Mouse (Mus musculus) cerebellum, postnatal 10 days (tissue): ENCODE results near the gene Dhfr.
A peak's percentile ranks its signal among the peaks of the same experiment; 100 is the strongest.
"Not testable (repeated sequence)": the region's sequence is repeated elsewhere in the genome, so short reads cannot be mapped to it uniquely, and the experiment has no call there.

Experiments used
- DNase-seq, 2 experiments: peaks; one replicate each; pipeline ENCODE4 v3.0.0; 2021; ENCODE audit warnings: mixed read lengths in 2 of 2

Gene Dhfr

DNA sequence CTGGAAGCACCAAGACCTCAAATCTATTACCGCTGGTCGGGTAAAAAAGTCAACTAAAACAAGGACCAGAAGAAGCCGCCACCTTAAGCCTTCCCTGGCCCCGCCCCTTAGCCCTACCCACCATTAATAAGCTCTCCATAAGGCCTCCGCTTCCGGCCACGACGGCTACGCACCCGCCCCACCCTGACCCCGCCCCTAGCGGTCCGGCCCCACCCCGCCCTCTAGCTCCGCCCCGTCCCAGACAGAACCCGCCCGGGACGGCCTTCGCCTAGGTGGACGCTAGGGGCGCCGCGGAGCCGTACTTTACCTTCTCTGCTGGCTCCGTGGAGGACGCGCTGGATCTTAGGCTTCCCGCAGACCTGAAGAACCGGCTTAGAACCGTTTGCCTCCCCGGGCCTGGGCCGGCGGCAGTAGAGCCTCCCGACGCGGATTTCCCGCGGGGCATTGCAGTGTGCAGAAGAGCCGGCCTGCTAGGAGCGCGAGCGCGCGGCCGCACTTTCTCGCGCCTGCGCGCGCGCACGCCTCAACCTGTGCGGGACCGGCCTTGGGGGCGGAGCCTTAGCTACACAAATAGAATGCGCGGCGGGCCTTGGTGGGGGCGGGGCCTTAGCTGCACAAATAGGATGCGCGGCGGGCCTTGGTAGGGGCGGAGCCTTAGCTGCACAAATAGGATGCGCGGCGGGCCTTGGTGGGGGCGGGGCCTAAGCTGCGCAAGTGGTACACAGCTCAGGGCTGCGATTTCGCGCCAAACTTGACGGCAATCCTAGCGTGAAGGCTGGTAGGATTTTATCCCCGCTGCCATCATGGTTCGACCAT is at the start of gene Dhfr, which contains the start of gene Msh3:
Dhfr (plus strand) TSS at position 271 of the 816 bp plus-strand sequence.
Msh3 (minus strand) TSS at position 548 of the 816 bp plus-strand sequence.
- DNase-seq, result peak; percentile 99

DNA sequence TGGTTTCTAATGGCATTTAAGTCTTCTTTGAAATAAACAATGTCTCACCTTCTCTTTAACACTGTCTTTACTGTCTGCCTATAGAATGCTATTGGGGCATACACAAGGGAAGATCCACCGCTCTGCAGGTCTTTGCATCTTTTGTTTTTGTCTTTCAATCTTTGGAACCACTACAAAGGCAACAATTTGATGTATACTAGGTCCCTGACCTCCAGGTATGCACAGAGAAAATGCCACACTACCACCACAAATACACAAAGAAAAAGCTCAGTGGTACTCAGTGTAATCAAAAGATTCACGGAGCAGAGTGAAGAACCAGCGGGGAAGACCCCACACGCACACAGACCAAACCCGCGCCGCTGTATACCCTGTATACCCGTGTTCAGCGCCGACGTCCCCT is 48.8 kb upstream of the Dhfr start, which contains the start of gene Gm20379:
Gm20379 (plus strand) TSS at position 301 of the 400 bp plus-strand sequence.
- DNase-seq, result no peak

DNA sequence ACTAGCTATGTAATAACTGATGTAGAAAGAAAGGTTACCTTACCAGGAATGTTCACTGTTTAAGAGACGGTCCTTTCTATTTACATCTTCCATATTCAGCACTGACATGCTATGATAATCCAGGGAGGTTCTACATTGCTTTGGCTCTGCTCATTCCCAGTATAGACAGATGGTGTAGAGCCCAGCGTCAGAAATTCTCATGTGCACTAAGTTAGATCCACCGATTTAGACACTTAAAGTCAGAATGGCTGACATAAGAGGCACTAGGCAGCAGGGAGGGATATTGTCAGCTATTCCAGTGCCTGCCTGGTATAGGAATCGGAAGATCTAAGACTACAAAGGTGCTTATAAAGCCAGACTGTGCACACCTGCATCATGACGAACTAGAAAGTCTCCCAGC is 39.9 kb upstream of the Dhfr start:
- no peak for DNase-seq

DNA sequence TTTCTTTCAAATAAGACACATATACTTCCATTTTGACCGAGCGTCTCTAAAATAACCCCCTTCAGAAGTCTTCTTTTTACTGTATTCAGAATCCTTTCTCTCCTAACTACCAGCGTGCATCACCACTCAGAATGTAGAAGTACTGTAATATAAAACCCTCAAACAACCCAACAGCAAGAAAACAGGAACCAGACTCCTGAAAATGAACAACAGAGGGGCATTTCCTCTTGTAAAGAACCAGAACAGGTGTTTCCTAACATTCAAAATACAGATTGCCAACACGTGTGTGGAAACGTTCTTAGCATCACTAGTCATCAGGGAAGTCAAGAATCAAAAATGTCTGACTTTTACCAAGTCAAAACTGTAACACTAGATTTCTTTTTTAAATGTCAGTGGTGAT is 33.8 kb upstream of the Dhfr start:
- no peak for DNase-seq

DNA sequence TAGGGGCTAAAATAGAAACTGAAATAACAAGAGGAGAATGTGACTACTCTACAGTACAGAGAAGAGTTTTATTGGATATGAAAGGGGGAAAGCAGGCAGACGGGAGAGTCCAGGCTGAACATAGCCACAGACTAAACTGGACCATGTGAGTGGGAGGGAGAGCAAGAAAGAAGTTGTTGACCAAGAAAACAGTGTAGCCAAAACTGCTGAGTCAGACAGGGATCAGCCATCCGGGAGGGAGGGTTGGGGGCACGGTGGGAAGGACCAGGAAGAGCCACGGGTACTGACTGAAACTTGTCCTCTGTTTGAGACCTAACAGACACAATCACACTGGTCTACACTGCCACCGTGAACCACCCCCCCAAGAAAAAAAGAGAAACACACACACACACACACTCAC is 28.5 kb upstream of the Dhfr start:
- DNase-seq, result no peak

DNA sequence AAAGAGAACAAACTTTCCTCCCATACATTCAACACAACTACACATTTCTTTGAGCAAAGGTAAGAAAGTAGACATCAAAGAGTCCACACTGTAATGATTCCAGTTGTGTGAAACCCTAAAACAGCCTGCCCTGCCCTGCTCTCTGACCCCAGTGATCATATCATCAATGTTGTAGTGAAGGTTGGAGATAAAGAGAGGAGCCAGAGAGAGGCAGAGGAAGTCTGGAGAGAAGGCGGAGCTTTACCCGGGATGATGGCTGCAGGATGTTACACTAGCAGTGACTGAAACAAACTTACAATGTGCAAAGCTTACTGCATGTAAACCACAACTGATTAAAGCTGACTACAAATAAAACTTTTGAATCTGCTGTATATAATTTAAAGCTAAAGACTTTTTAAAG is 26.5 kb upstream of the Dhfr start:
- DNase-seq, result no peak

DNA sequence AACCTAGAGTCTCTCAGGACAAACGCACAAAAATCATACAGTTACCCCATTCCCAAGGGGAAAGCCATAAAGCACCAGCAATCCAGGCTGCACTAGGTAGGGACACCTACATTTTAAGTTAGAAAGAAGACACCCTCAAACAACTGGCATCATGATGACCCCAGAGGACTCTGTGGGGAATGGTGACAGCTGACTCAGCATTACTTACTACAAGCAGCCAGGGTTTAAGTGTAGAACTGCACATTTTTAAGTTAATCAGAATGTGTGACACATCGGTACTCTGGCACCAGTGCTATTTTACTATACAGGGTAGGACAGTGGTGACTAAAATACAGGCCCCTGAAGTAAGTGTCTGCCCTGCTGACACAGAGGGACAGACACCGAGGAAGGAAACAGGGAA is 23.9 kb upstream of the Dhfr start:
- no peak for DNase-seq

DNA sequence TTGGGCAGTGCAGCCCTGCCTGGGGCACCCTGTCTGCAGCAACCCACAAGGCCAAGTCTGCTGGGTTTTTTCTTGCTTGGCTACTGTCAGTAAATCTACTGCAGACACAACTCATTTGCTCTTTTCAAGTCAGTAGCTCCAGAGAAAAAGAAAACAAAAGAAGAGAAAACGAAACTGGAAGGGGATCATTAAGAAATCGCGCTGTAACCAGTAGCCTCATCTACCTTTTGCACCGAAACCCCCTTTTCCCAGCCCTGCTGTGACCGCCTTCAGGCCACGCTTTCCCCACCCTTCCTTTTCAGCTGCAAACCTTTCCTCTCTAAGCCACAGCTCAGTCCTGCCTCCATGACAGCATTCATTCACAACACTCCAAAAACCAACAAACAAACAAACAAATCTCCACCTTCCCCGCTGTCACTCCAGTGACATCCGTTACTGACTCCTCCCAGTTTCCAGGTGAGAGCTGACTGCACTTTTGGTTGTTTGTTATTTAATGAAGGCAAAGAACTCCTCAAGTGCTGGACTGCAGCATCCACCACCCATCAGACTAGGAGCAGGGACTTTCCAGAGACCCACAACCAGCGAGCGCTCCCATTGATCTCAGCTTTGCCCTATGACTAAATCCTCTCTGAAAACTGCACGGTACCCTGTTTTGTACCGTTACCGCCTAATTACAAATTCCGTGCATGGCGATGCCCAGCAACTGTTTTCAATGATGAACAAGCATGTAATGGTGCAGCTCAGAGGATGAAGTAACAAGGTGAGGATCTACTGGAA is 22.2 kb upstream of the Dhfr start:
- no peak for DNase-seq

DNA sequence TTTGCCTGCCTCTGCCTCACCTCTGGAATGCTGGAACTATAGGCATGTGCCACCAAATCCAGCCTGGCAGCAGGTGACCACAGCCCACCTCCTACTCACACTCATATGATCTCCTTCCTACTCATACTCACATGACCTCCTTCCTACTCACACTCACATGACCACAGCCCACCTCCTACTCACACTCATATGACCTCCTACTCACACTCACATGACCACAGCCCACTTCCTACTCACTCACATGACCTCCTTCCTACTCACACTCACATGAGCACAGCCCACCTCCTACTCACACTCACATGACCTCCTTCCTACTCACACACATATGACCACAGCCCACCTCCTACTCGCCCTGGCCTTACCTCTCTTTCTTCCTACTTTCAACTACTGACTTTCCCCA is 17.7 kb upstream of the Dhfr start:
- no peak for DNase-seq

DNA sequence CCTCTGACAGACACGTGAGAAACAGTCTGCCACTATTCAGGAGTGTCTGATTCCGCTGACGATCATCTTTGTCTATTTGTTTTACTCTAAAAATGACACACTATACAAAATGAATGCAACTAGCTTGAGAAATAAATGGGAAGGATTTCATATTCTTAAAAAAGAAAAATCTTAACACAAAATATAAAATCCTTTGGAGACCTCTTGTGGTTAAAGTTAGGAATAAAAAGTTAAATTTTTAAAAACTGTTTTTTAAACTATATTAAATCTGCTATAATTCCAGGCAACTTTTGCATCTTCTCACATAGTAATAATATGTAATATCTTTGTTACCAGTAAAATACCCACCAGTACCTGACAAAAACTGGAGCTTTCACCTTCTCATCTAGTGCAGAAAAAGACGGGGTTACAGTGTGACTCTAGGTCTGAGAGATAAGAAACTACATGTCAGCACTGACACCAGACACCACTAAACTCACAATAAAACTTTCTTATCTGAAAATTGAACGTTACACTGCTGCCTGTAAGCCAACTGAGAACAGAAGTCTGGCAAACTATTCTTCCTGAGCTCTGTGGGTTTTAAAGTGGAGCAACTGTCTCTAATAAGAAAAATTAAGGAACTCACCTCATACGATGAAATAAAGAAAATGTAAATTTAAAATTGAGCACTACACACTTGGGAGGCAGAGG is 16.6 kb upstream of the Dhfr start:
- no peak for DNase-seq

DNA sequence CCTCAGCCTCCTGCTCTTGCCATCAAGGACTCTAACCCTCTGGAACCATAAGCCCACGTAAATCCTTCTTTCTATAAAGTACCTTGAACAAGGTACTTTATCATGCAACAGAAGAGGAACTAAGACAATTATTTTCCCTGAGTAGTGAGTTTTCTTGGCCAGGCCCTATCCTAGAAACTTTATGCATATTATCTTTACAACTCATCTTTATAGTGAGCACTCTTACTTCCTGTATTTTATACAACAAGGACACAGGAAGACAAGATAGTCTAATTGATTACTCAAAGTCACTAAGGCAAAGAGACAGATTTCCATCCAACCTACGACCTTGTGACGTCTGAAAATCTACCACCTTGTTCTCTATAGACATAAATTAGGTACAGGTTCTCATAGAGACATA is 14.7 kb upstream of the Dhfr start:
- DNase-seq, result no peak

DNA sequence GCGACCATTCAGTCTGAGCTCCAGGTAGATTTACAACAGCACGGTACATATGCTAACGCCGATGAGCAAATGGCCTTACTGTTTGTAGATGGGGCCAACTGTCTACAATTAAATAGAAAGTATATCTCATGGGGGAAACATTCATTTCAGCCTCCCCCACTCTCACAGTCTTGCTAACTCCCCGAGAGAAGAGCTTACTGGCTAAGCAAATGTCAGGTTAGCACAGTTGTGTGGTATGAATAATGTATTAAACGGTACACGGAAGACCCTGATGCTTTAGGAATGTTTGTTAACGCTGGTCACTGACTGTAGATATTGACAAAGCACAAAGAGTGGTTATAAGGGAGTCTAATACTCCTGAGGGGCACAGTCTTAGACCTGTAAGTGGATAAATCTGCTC is 10.5 kb upstream of the Dhfr start:
- DNase-seq, result no peak

DNA sequence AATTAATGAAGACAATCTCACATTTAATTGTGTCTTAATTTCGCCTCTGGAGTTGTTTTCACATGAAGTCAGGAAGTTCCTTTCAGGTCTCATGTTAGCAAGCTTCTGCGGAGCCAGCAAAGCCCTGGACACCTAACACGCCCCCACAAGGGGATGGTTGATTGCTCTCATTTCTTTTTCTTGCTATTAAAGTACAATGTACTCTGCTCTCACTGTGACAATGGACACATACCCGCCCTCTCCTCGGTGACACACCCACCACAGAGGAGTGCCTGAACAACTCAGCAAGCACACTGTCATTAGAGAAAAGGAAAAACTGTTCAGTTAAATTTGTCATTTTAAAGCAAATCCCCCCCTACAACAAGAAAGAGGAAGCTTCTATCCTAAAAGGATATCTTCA is 8.2 kb upstream of the Dhfr start:
- no peak for DNase-seq

DNA sequence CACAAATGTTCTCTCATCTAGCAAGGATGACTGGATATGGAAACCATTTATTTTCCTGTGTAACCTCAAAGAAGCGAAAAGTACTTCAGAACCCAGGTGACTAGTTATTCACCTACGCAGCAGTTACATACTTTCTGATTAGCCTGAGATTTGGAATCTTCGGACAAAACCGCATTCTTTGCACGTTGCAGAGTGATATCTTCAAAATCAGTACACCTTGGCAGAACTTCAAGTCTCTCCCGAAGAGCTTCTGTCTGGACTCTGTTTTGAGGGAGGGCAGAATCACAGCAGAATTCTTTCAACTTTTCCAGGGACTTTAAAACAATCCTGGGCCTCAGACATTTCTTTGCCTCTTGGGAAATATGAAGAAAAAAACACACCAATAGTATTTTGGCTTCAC is 3.4 kb upstream of the Dhfr start:
- no peak for DNase-seq

DNA sequence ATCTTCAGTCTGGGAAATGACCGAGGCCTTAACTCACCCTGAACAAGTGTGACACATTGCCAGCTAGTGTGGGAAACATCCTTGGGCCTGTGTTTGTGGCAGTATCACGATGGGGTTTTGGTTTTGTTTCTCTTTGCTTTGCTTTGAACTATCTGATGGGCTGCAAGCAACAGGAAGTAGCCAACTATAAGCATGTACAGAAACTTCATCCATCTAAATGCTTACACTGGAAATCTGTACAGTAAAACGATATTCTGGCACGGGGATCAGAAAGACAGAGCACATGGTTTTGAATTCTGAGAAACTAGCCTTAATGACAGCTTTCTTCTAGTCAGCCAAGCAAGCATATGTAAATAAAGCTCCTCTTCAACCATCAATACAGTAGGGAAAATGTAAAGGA is 570 bp upstream of the Dhfr start:
- DNase-seq, result no peak

DNA sequence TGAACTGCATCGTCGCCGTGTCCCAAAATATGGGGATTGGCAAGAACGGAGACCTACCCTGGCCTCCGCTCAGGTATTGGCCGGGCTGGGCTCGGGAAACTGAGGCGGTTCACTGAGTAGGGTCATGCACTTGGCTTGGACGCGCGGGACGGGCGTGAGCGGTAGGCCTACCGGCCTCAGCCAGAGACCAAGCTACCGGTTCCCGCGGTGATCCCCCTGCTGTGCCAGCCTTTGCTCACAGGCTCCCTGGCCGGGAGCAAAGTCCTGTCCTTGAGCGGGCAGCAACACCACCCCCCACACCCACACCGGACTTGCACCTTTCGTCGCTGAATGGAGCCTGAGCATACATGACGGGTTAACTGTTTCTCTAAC is 732 bp downstream of the Dhfr start:
- peak in 1 of 2 experiments; percentile 77 for DNase-seq

DNA sequence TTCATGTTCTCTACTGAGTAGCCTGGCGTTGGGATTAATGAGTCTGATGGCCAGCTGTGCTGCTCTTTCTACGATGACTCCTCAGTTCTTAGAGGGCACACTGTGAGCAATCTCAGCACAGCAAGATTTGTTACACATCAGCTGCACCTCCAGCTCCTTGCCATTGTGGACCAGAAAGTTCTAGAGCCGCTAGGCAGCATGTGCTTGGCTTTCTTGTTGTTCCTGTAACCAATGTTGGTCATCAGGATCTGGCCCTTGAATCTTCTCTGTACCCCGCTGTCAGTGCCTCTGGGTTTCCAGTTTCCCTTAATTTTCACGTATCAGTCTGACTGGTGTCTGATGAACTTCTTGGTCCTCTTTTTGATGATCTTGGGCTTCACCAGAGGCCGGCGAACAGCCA is 1.9 kb downstream of the Dhfr start:
- DNase-seq, result no peak

DNA sequence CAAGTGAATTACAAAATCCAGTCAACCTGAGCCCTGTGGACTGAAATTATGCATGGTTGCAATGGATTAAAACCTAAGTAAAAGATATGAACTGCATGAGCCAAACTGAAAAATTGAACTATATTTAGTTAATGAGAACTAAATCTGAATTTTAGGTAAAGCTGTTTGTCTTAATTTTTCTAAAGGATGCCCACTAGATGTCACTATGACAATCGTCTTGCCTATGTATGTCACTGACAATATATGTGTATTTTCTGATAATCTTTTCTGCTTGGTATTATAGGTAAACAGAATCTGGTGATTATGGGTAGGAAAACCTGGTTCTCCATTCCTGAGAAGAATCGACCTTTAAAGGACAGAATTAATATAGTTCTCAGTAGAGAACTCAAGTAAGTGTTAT is 3.1 kb downstream of the Dhfr start:
- peak in 1 of 2 experiments; percentile 23 for DNase-seq

DNA sequence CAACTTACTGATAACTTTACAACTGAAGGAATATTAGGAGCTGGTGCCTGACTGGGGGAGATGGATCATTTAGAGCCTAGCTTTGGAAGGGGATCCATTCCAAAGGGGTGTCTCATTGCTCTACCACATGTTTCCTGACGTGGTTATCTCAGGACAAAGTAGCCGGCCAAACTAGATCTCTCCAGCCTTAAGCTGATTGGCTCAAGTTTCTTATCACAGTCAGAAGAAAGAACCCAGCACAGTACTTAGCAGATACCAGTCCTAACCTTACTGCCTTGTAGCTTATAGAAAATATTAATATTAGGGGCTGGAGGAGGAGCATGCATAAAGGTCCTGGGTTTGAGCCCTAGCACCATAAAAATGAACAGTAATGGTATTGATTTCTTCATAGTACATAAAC is 7.1 kb downstream of the Dhfr start:
- DNase-seq, result no peak

DNA sequence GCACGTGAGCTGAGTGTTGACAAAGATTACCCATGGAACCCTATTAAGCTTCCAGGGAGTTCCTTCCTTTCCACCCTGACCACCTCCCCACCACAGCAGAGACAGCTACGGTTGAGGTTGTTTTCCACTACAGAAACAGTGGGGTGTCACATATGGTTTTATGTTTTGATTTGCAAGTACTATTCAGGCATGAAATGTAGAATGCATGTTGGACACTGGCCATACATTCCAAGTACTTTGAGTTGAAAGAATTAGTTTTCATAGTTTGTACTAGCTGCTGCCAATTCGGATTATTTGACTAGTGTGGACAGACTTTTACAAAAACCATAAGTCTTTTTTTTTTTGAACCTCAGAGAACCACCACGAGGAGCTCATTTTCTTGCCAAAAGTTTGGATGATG is 10.8 kb downstream of the Dhfr start:
- DNase-seq, result no peak

DNA sequence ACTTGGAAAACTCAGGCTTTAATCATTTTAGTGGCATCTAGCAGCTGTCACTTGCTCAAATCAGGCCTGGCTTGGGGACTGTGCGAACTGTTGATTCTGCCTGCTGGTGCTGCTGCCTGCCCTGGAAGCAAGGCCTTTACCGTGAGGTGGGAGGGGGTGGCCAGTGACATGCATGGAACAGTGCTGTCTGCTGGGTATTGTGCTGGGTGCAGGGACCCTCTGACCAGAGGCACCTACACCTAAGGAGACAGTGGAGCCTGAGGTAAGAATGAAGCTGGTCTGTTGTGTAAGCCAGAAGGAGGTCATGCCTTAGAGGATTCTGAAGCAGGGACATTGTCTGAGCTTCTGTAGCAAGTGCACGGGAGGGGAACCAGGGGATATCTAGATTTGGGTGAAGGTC is 16.3 kb downstream of the Dhfr start:
- DNase-seq, result no peak

DNA sequence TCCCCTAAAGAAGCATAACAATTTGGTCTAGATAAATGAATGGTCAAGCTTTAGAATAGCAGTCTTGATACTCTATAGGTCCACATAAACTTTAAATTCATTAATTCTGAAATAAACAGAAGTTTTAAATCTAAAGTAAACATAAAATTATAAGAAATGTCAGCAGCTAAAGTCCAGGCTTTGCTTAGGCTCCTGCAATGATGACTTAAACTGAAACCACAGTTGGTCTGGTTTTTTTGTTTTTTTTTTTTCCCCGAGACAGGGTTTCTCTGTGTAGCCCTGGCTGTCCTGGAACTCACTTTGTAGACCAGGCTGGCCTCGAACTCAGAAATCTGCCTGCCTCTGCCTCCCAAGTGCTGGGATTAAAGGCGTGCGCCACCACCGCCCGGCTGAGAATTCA is 16.9 kb downstream of the Dhfr start:
- not testable (repeated sequence) for DNase-seq

DNA sequence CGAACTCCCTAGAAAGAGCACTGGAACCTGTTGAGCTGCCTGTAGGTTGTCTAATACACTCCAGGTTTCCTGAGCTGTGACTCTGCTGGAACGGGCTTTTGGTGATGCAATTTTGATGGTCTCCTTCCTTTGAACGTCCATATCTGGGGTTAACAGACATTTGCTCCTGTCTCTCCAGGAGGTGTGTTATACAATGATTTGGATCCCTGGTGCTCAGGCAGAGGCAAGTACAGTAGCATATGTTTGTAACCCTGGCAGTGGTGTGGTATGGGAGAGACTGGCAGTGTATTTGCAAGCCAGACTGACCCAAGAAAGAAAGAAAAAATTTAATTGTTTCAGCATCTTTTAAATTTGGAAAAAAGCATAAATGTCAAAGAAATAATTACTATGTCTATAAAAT is 32.8 kb downstream of the Dhfr start:
- no peak for DNase-seq
